Mouse (Mus musculus) embryonic facial prominence, embryonic 14.5 days (tissue): ENCODE data around the gene Olfr1284. TPM values are rescaled to one million over a fixed set of nuclear protein-coding genes. Genes with fewer than 3 reads are reported as not detected.
"Not testable (repeated sequence)": the region's sequence is repeated elsewhere in the genome, so short reads cannot be mapped to it uniquely, and the experiment has no call there.

Experiments used
- ATAC-seq: fragments of 200-750 bp; cut with Nextera tagmentation; 2 replicates; pipeline ENCODE4 v1.8.0; 2017; ENCODE audit warnings: low read depth, moderate number of reproducible peaks, moderate TSS enrichment
- DNase-seq: peaks from one replicate; pipeline ENCODE4 v3.0.0-alpha.2; 2015; ENCODE audit warnings: low spot score
- H3K27ac ChIP-seq: fragments of 300-500 bp; sonication (generic); replicated peaks from 2 replicates; pipeline ENCODE4 v1.5.1; 2014; ENCODE audit warnings: low read depth, mild to moderate bottlenecking, low read length, moderate library complexity
- H3K27me3 ChIP-seq: fragments of 300-500 bp; sonication (generic); replicated peaks from 2 replicates; pipeline ENCODE4 v1.6.1; 2014; ENCODE audit warnings: low read length; ENCODE audit not compliant: control insufficient read depth, insufficient read depth
- H3K36me3 ChIP-seq: fragments of 300-500 bp; sonication (generic); 2 replicates; pipeline ENCODE4 v1.6.1; 2014; ENCODE audit warnings: low read length, mixed read lengths; ENCODE audit not compliant: control insufficient read depth, insufficient read depth
- H3K4me1 ChIP-seq: fragments of 300-500 bp; sonication (generic); 2 replicates; pipeline ENCODE4 v1.6.1; 2014; ENCODE audit warnings: antibody characterized with exemption, low read length; ENCODE audit not compliant: control insufficient read depth, insufficient read depth
- H3K4me2 ChIP-seq: fragments of 300-500 bp; sonication (generic); 2 replicates; pipeline ENCODE4 v1.6.1; 2014; ENCODE audit warnings: low read depth, mild to moderate bottlenecking, low read length, moderate library complexity, mixed read lengths
- H3K4me3 ChIP-seq: fragments of 300-500 bp; sonication (generic); 2 replicates; pipeline ENCODE4 v1.5.1; 2014; ENCODE audit warnings: low read depth, mild to moderate bottlenecking, low read length
- H3K9ac ChIP-seq: fragments of 300-500 bp; sonication (generic); 2 replicates; pipeline ENCODE4 v1.6.1; 2014; ENCODE audit warnings: low read depth, mild to moderate bottlenecking, low read length, moderate library complexity, mixed read lengths
- H3K9me3 ChIP-seq: fragments of 300-500 bp; sonication (generic); 2 replicates; pipeline ENCODE4 v1.6.1; 2016; ENCODE audit warnings: low read length; ENCODE audit not compliant: control insufficient read depth
- WGBS: fragments of 180-500 bp; shearing (Covaris S2); extraction: QIAGEN DNeasy Blood & Tissue Kit; methylation state at CpG from one replicate; pipeline ENCODE4 v1.1.7; 2014; 5-methylcytosine and 5-hydroxymethylcytosine counted together
- polyA plus RNA-seq: library from polyadenylated mRNA; unstranded; fragments of >200 nt; fragmentation: Nextera tagmentation; extraction: Ambion mirVana; gene quantifications from 2 replicates; pipeline ENCODE4 v1.2.1, GENCODE M21; 2014

Gene Olfr1284
- not detected in 2 replicates for polyA plus RNA-seq

DNA sequence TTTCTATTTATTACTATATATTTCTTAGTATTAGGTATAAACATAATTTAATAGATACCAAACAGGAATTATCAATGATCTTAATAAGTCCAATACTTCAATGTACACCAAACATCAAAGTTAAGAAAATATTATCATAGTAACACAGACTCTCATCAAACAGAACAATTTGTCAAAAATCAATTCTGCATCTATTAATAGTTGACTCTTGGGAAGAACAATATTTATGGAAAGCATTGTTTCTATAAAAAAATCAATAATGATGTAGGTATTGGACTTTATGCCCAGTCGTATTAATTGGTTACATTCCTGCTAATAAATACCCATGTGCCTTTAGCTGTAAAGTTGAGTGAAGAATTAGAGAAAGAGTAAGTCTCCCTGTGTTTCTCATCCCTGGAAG, at the start of gene Olfr1284:
Gene Olfr1284 (plus strand): TSS at position 301 of the 400 bp plus-strand sequence.
- H3K36me3 ChIP-seq, result no peaks in the 10 kb centered on the region
- no peak within 1 kb of the TSS for H3K27ac ChIP-seq
- H3K4me2 ChIP-seq, result no peak within 1 kb of the TSS
- H3K27me3 ChIP-seq, result no peaks in the 10 kb centered on the region
- H3K4me1 ChIP-seq, result no peaks in the 10 kb centered on the region
- H3K4me3 ChIP-seq, result no peak within 1 kb of the TSS
- no peak for ATAC-seq
- DNase-seq, result no peak
- WGBS, result 71% methylated on average over 1 of the region's 1 CpGs
- no peaks in the 10 kb centered on the region for H3K9me3 ChIP-seq
- no peak within 1 kb of the TSS for H3K9ac ChIP-seq

- WGBS, result 69% methylated on average over 2 of the region's 2 CpGs
- H3K4me1 ChIP-seq, result no peaks in the 10 kb centered on the region
- H3K4me2 ChIP-seq, result no peak within 1 kb of the TSS
- H3K9ac ChIP-seq, result no peak within 1 kb of the TSS
- no peak for DNase-seq
- H3K27me3 ChIP-seq, result no peaks in the 10 kb centered on the region
- H3K27ac ChIP-seq, result no peak within 1 kb of the TSS
- no peak for ATAC-seq
- H3K36me3 ChIP-seq, result no peaks in the 10 kb centered on the region
- H3K9me3 ChIP-seq, result no peaks in the 10 kb centered on the region
- H3K4me3 ChIP-seq, result no peak within 1 kb of the TSS
These were observed 49.1 kb upstream of the Olfr1284 start, which contains the start of gene Olfr1281 for GRCm38 (mm10) chr2:111326220-111326619. Gene Olfr1281, plus strand, starts transcription at chr2:111326520.

DNA sequence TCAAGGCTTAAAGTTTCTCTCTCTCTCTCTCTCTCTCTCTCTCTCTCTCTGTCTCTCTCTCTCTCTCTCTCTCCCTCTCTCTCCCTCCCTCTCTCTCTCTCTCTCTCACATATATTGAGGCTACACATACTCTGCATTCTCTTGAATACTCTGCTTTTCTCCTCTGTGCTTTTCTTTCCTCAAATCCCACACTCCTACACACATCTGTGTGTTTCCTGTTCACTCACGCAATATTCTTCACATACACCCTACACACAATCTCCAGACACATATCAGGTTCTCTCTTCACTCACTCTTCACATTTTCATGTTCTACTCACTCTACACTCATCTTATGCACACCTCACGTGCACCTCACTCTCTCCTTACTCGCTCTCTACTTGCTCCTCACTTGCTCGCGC, 41.6 kb upstream of the Olfr1284 start:
- WGBS, result 88% methylated on average over 5 of the region's 5 CpGs
- not testable (repeated sequence) for H3K4me2 ChIP-seq, H3K4me1 ChIP-seq, H3K27ac ChIP-seq, H3K9ac ChIP-seq, DNase-seq, H3K9me3 ChIP-seq, H3K4me3 ChIP-seq, H3K27me3 ChIP-seq, H3K36me3 ChIP-seq, ATAC-seq

GRCm38 (mm10) chr2:111335976-111336375, 39.3 kb upstream of the Olfr1284 start, which contains the start of gene Olfr1282:
Gene Olfr1282, minus strand, starts transcription at chr2:111336076.
- 63% methylated on average over 2 of the region's 2 CpGs for WGBS
- no peak within 1 kb of the TSS for H3K4me2 ChIP-seq
- ATAC-seq, result no peak
- no peaks in the 10 kb centered on the region for H3K4me1 ChIP-seq
- H3K36me3 ChIP-seq, result no peaks in the 10 kb centered on the region
- H3K4me3 ChIP-seq, result no peak within 1 kb of the TSS
- DNase-seq, result no peak
- H3K9ac ChIP-seq, result no peak within 1 kb of the TSS
- H3K27me3 ChIP-seq, result no peaks in the 10 kb centered on the region
- H3K9me3 ChIP-seq, result no peaks in the 10 kb centered on the region
- no peak within 1 kb of the TSS for H3K27ac ChIP-seq

DNA sequence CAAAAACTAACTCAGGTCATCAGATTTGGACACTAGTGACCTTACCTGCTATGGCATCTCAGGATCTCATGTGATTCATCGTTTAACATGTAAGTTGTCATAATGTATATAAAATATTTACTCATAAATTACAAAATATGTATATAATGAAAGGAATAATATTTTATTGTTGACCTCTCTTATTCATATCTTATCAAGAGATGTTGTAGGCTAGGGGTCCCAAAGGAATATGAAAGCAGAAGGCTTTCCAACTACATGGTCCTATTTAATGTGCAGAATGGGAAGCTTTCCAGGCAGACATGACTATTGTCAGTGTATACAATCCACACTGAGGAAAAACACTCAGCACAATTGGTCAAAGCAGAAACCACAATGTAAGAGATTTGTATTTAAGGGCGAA, 8.8 kb upstream of the Olfr1284 start, which contains the start of gene Olfr1283:
Gene Olfr1283 (plus strand): TSS at position 301 of the 400 bp plus-strand sequence.
- no peaks in the 10 kb centered on the region for H3K9me3 ChIP-seq
- H3K27me3 ChIP-seq, result no peaks in the 10 kb centered on the region
- H3K4me2 ChIP-seq, result no peak within 1 kb of the TSS
- no peaks in the 10 kb centered on the region for H3K4me1 ChIP-seq
- H3K9ac ChIP-seq, result no peak within 1 kb of the TSS
- H3K36me3 ChIP-seq, result no peaks in the 10 kb centered on the region
- WGBS, result 74% methylated on average over 2 of the region's 2 CpGs
- DNase-seq (no peak), ATAC-seq (no peak)
- no peak within 1 kb of the TSS for H3K4me3 ChIP-seq
- H3K27ac ChIP-seq, result no peak within 1 kb of the TSS

GRCm38 (mm10) chr2:111422931-111423330, 47.6 kb downstream of the Olfr1284 start, which contains the start of gene Olfr1286:
Gene Olfr1286, minus strand, starts transcription at chr2:111423115.
- Histone ChIP-seq H3K9me3 (no peaks in the 10 kb centered on the region), H3K4me1 (no peaks in the 10 kb centered on the region), H3K36me3 (no peaks in the 10 kb centered on the region), H3K4me3 (no peak within 1 kb of the TSS), H3K4me2 (no peak within 1 kb of the TSS), H3K27me3 (no peaks in the 10 kb centered on the region), H3K27ac (no peak within 1 kb of the TSS), H3K9ac (no peak within 1 kb of the TSS)
- 73% methylated on average over 1 of the region's 1 CpGs for WGBS
- peak; percentile 11 for DNase-seq
- ATAC-seq, result no peak

Other genes starting within 250 kb of the Olfr1284 start
- gene Gm15130, start 222.6 kb upstream of the Olfr1284 start, polyA plus RNA-seq, result not detected in 2 replicates
- not detected in 2 replicates for gene 4930430A15Rik, start 145.9 kb upstream of the Olfr1284 start, polyA plus RNA-seq
- not detected in 2 replicates for gene Olfr1275, start 140.2 kb upstream of the Olfr1284 start, polyA plus RNA-seq
- not detected in 2 replicates for gene Olfr1276, start 121.0 kb upstream of the Olfr1284 start, polyA plus RNA-seq
- not detected in 2 replicates for gene Olfr1277, start 101.4 kb upstream of the Olfr1284 start, polyA plus RNA-seq
- not detected in 2 replicates for gene Olfr1278, start 85.4 kb upstream of the Olfr1284 start, polyA plus RNA-seq
- not detected in 2 replicates for gene Olfr1279, start 74.9 kb upstream of the Olfr1284 start, polyA plus RNA-seq
- gene Olfr1280, start 61.5 kb upstream of the Olfr1284 start, polyA plus RNA-seq, result not detected in 2 replicates
- gene Olfr1281, start 49.0 kb upstream of the Olfr1284 start, polyA plus RNA-seq, result not detected in 2 replicates
- not detected in 2 replicates for gene Olfr1282, start 39.4 kb upstream of the Olfr1284 start, polyA plus RNA-seq
- gene Olfr1283, start 8.7 kb upstream of the Olfr1284 start, polyA plus RNA-seq, result not detected in 2 replicates
- not detected in 2 replicates for gene Olfr1286, start 47.6 kb downstream of the Olfr1284 start, polyA plus RNA-seq
- gene Olfr1287, start 73.6 kb downstream of the Olfr1284 start, polyA plus RNA-seq, result not detected in 2 replicates
- not detected in 2 replicates for gene Olfr1288, start 98.6 kb downstream of the Olfr1284 start, polyA plus RNA-seq
- gene Olfr1289, start 105.3 kb downstream of the Olfr1284 start, polyA plus RNA-seq, result not detected in 2 replicates
- not detected in 2 replicates for gene Olfr1290, start 118.3 kb downstream of the Olfr1284 start, polyA plus RNA-seq
- not detected in 2 replicates for gene Olfr1291-ps1, start 121.7 kb downstream of the Olfr1284 start, polyA plus RNA-seq
- gene Olfr1293-ps, start 149.7 kb downstream of the Olfr1284 start, polyA plus RNA-seq, result not detected in 2 replicates
- not detected in 2 replicates for gene Olfr1294, start 164.8 kb downstream of the Olfr1284 start, polyA plus RNA-seq
- 0.22 TPM in 1 of 2 replicates, not detected in the other for gene Olfr1295, start 194.2 kb downstream of the Olfr1284 start, polyA plus RNA-seq